7 mouse cellular contexts compared by ENCODE assay signal in genomic region chr2:177956734-177957133, GRCm38 (mm10). TPM values are rescaled to one million over a fixed set of nuclear protein-coding genes. Genes with fewer than 3 reads are reported as not detected.
DNase-seq lines count a peak whose midpoint lies in the region; ATAC-seq lines count a peak whose summit lies in the region.
"Not testable (repeated sequence)": the region's sequence is repeated elsewhere in the genome, so short reads cannot be mapped to it uniquely, and the experiment has no call there.

No protein-coding gene starts in this region.

- not testable (repeated sequence) for H3K9me3 ChIP-seq in embryonic facial prominence, embryonic 13.5 days; heart, embryonic 13.5 days

- H3K4me1 ChIP-seq in embryonic facial prominence, embryonic 13.5 days; heart, embryonic 13.5 days: not testable (repeated sequence)

- intact Hi-C loops in left cerebral cortex, postnatal 25 days (cut with DNase I), result not testable (repeated sequence)

- H3K9ac ChIP-seq in embryonic facial prominence, embryonic 13.5 days, result peak overlapping the region; percentile 67
- H3K9ac ChIP-seq in heart, embryonic 13.5 days, result peak overlapping the region; percentile 81

- not testable (repeated sequence) for ATAC-seq in embryonic facial prominence, embryonic 13.5 days (ENCODE audit: insufficient number of reproducible peaks, insufficient read depth, low FRiP score, low TSS enrichment, low read depth); heart, embryonic 13.5 days (ENCODE audit: extremely low read depth, insufficient number of reproducible peaks, low FRiP score, low TSS enrichment)

- peak overlapping the region; percentile 51 for H3K4me3 ChIP-seq in embryonic facial prominence, embryonic 13.5 days
- peak overlapping the region; percentile 58 for H3K4me3 ChIP-seq in heart, embryonic 13.5 days

- not testable (repeated sequence) for H3K27me3 ChIP-seq in embryonic facial prominence, embryonic 13.5 days; heart, embryonic 13.5 days (replicated peaks)

- under 1% methylated on average over 18 of the region's 18 CpGs for WGBS in embryonic facial prominence, embryonic 13.5 days
- under 1% methylated on average over 16 of the region's 18 CpGs for WGBS in heart, embryonic 13.5 days

- peak overlapping the region; percentile 50 for H3K4me2 ChIP-seq in embryonic facial prominence, embryonic 13.5 days
- H3K4me2 ChIP-seq in heart, embryonic 13.5 days, result peak overlapping the region; percentile 61

- not testable (repeated sequence) for H3K36me3 ChIP-seq in embryonic facial prominence, embryonic 13.5 days; heart, embryonic 13.5 days

- not testable (repeated sequence) for H3K27ac ChIP-seq in embryonic facial prominence, embryonic 13.5 days; heart, embryonic 13.5 days (replicated peaks)

- DNase-seq in adrenal gland, postnatal 25 days, result peak; percentile 21
- DNase-seq in kidney, adult 9 months, result peak; percentile 28
- DNase-seq in left cerebral cortex, postnatal 25 days (ENCODE audit: low spot score in 2 of 2), result peak; percentile 22 to 31
- peak; percentile 8 for DNase-seq in lung, postnatal 14 days
- DNase-seq in retina, embryonic 14.5 days (ENCODE audit: low spot score), result peak; percentile 1

RNA-seq across cellular contexts. Expression of gene Gm14326, which starts 0.4 kb away (rescaled TPM):
- total RNA-seq in adrenal gland, postnatal 25 days (2021), result 27.4 and 36.1 TPM in 2 replicates
- polyA plus RNA-seq in embryonic facial prominence, embryonic 13.5 days (2015; fragmentation: Nextera tagmentation; extraction: Ambion mirVana), result 19.3 and 19.9 TPM in 2 replicates
- polyA plus RNA-seq in heart, embryonic 13.5 days (2015; fragmentation: Nextera tagmentation; extraction: Ambion mirVana), result 19.8 and 21.4 TPM in 2 replicates
- total RNA-seq in left cerebral cortex, postnatal 25 days (2021), result 10 to 100 TPM; 47.4 to 54.2 TPM

RNA-seq across cellular contexts. Expression of gene Zfp972, which starts 31.3 kb away (rescaled TPM):
- 5.0 and 7.1 TPM in 2 replicates for total RNA-seq in adrenal gland, postnatal 25 days (2021)
- 0.67 and 1.4 TPM in 2 replicates for polyA plus RNA-seq in embryonic facial prominence, embryonic 13.5 days (2015; fragmentation: Nextera tagmentation; extraction: Ambion mirVana)
- 0.48 and 0.53 TPM in 2 replicates for polyA plus RNA-seq in heart, embryonic 13.5 days (2015; fragmentation: Nextera tagmentation; extraction: Ambion mirVana)
- 1 to 10 TPM in 1 of 2 experiments, under 1 TPM in 1; 0.96 to 2.0 TPM for total RNA-seq in left cerebral cortex, postnatal 25 days (2021)

RNA-seq across cellular contexts. Expression of gene Gm14327, which starts 59.8 kb away (rescaled TPM):
- 5.4 and 5.6 TPM in 2 replicates for total RNA-seq in adrenal gland, postnatal 25 days (2021)
- polyA plus RNA-seq in embryonic facial prominence, embryonic 13.5 days (2015; fragmentation: Nextera tagmentation; extraction: Ambion mirVana), result 3.5 and 3.8 TPM in 2 replicates
- polyA plus RNA-seq in heart, embryonic 13.5 days (2015; fragmentation: Nextera tagmentation; extraction: Ambion mirVana), result 4.1 TPM in 2 replicates
- 1 to 10 TPM; 5.5 to 6.5 TPM for total RNA-seq in left cerebral cortex, postnatal 25 days (2021)
